Mouse (Mus musculus) embryonic fibroblast, embryonic 13.5 days (primary cell): Measurements from ENCODE around the gene Aldh1a2.

Experiments
- CTCF ChIP-seq: IDR thresholded peaks from 2 replicates; pipeline ENCODE4 v1.5.1; 2011; ENCODE audit warnings: mild to moderate bottlenecking, control low read depth, low read length, moderate library complexity, borderline replicate concordance; ENCODE audit not compliant: insufficient read depth
- POLR2A ChIP-seq: IDR thresholded peaks from 2 replicates; pipeline ENCODE4 v1.6.1; 2011; ENCODE audit warnings: low read depth, mild to moderate bottlenecking, control low read depth, low read length, moderate library complexity

DNA sequence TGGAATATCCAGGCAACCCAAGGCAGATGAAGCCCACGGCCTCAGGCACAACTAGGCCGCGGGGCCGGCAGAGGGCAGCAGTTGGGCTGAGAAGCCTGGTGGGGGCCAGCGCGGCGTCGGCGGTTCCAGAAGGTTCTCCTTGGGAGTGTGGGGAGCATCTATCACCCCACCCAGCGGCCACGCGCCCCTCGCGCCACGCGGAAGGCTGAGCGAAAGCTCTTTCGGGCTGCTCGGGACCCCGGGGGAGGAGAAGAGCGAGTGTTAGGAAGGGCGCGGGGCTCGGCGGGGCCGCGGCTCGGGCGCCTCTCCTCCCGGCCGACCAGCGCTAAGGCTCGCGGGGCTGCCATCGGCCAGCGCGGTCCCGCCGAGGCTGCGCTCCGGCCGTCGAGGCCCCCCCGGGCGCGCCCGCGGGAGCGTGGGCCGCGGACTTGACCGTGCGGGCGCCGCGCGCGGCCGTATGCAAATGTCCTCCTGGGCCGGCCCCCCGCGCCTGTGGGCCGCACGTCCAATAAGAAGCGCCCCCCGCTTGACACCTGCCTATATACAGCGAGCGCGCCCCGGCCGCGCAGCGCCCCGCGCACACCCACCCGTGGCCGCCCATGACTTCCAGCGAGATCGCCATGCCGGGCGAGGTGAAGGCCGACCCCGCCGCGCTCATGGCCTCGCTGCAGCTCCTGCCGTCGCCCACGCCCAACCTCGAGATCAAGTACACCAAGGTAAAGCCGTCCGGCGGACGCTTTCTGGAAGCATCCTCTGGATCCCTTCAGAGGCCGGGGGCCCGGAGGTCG is at the start of gene Aldh1a2:
- TF ChIP-seq CTCF, result peak; percentile 44
- no peak for TF ChIP-seq POLR2A
